Mouse (Mus musculus): Measurements from ENCODE around the gene Rnf224.
"Not testable (repeated sequence)": the region's sequence is repeated elsewhere in the genome, so short reads cannot be mapped to it uniquely, and the experiment has no call there.

Gene Rnf224

GRCm38 (mm10) chr2:25236614-25237013 is at the start of gene Rnf224:
TSS of gene Rnf224 (minus strand) at chr2:25236787.
- no peak for DNase-seq (ENCODE audit: low spot score)

- peak; percentile 47 for DNase-seq (ENCODE audit: low spot score)
Observed at GRCm38 (mm10) chr2:25286314-25286713, 49.7 kb upstream of the Rnf224 start.

GRCm38 (mm10) chr2:25285551-25285950 is 49.0 kb upstream of the Rnf224 start:
- DNase-seq (ENCODE audit: low spot score), result no peak

- DNase-seq (ENCODE audit: low spot score), result peak; percentile 90
Observed at GRCm38 (mm10) chr2:25278928-25279882, 42.6 kb upstream of the Rnf224 start.

GRCm38 (mm10) chr2:25273010-25273409 is 36.4 kb upstream of the Rnf224 start:
- no peak for DNase-seq (ENCODE audit: low spot score)

GRCm38 (mm10) chr2:25272515-25272914 is 35.9 kb upstream of the Rnf224 start:
- no peak for DNase-seq (ENCODE audit: low spot score)

- peak; percentile 98 for DNase-seq (ENCODE audit: low spot score)
Observed at GRCm38 (mm10) chr2:25271827-25272511, 35.4 kb upstream of the Rnf224 start, which contains the start of the genes Ssna1 and Anapc2. TSS of gene Ssna1 (minus strand) at chr2:25272438. TSS of gene Anapc2 (plus strand) at chr2:25272478.

- no peak for DNase-seq (ENCODE audit: low spot score)
Observed at GRCm38 (mm10) chr2:25267746-25268309, 31.2 kb upstream of the Rnf224 start.

GRCm38 (mm10) chr2:25267241-25267640 is 30.7 kb upstream of the Rnf224 start:
- DNase-seq (ENCODE audit: low spot score), result no peak

GRCm38 (mm10) chr2:25266720-25267119 is 30.1 kb upstream of the Rnf224 start:
- peak; percentile 46 for DNase-seq (ENCODE audit: low spot score)

GRCm38 (mm10) chr2:25265897-25266656 is 29.5 kb upstream of the Rnf224 start:
- peak; percentile 68 for DNase-seq (ENCODE audit: low spot score)

GRCm38 (mm10) chr2:25264851-25265250 is 28.3 kb upstream of the Rnf224 start:
- no peak for DNase-seq (ENCODE audit: low spot score)

- no peak for DNase-seq (ENCODE audit: low spot score)
Observed at GRCm38 (mm10) chr2:25264286-25264660, 27.7 kb upstream of the Rnf224 start.

GRCm38 (mm10) chr2:25263623-25264285 is 27.2 kb upstream of the Rnf224 start:
- DNase-seq (ENCODE audit: low spot score), result no peak

GRCm38 (mm10) chr2:25262795-25263622 is 26.4 kb upstream of the Rnf224 start:
- DNase-seq (ENCODE audit: low spot score), result no peak

- DNase-seq (ENCODE audit: low spot score), result peak; percentile 97
Observed at GRCm38 (mm10) chr2:25262291-25262767, 25.7 kb upstream of the Rnf224 start, which contains the start of gene Tprn. TSS of gene Tprn (plus strand) at chr2:25262618.

- DNase-seq (ENCODE audit: low spot score), result no peak
Observed at GRCm38 (mm10) chr2:25261870-25262269, 25.3 kb upstream of the Rnf224 start.

GRCm38 (mm10) chr2:25258887-25259286 is 22.3 kb upstream of the Rnf224 start:
- no peak for DNase-seq (ENCODE audit: low spot score)

- DNase-seq (ENCODE audit: low spot score), result not testable (repeated sequence)
Observed at GRCm38 (mm10) chr2:25257250-25257649, 20.7 kb upstream of the Rnf224 start.
